Mouse (Mus musculus) spleen, adult 2 months (tissue): Measurements from ENCODE around the gene Ablim1.

Experiments used
- CTCF ChIP-seq: fragments of 200-500 bp; IDR thresholded peaks from 2 replicates; pipeline ENCODE4 v1.5.1; 2011; ENCODE audit warnings: mild to moderate bottlenecking, inconsistent platforms; ENCODE audit not compliant: insufficient read depth, insufficient read length, insufficient replicate concordance; ENCODE audit errors: extremely low read depth
- POLR2A ChIP-seq: fragments of 200-500 bp; IDR thresholded peaks from 2 replicates; pipeline ENCODE4 v1.6.1; 2011; ENCODE audit warnings: low read depth, low read length, inconsistent platforms

GRCm38 (mm10) chr19:56983757-56984156 is 331.0 kb downstream of the Ablim1 start:
- TF ChIP-seq CTCF: no peak
- no peak for TF ChIP-seq POLR2A
